Mouse (Mus musculus): ENCODE results near the gene Timp2. TPM values are rescaled to one million over a fixed set of nuclear protein-coding genes. Genes with fewer than 3 reads are reported as not detected.
A peak's percentile ranks its signal among the peaks of the same experiment; 100 is the strongest.

Timp2 gene
- polyA plus RNA-seq, 1 experiment from 2014 or later, result 67.1 TPM

DNA sequence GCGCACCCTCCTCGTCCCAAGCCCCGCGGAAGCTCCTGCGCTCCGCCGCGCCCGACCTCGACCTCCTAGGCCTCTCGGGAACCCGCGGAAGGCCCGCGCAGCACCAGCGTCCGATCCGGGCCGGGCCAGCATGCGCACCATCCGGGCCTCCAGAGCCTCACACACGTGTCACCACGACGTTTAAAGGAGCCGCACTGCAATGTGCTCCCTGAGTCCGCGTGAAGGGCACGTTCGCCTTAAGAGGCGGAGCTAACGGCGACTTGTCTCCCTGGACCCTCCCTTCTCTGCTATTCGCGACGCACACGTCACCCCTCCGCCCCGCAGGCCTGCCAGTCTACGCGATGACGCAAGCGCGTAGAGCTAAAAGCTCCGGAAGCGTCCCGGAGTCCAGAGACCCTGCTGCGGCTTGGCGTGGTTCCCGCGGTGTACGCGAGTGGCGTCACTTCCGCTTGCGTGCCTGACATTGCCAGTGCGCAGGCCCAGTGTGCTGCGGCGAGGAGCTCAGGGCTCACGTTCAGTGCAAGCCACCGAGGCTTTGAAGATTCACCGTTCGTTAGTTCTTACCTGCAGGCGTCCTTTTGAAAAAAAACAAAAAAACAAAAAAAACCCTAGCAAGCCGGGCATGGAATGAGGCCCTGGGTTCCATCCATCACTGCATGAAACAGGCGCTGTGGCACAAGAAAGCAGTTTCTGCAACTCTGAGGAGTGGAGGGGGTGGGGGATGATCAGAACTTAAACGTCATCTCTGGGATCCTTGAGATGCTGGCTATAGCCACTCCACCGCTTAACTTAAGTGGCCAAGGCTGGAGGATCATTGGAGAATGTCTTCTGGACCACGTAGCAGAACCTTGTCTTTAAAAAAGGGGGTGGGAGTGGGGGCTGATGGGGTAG lies 65.3 kb downstream of the Timp2 start, which contains the start of gene Usp36:
Gene Usp36, minus strand, starts transcription at position 246 of the 891 bp plus-strand sequence.
- H3K27me3 ChIP-seq, result no peaks in the 10 kb centered on the region
- H3K36me3 ChIP-seq, result peaks cover 18% of the 10 kb centered on the region
- H3K27ac ChIP-seq, result peak within 1 kb of the TSS; percentile 88
- 1% methylated on average over 68 of the region's 68 CpGs for WGBS
- peaks cover 24% of the 10 kb centered on the region for H3K4me1 ChIP-seq (replicated peaks)
- peak within 1 kb of the TSS; percentile 97 for H3K4me3 ChIP-seq
- peak within 1 kb of the TSS; percentile 96 for H3K9ac ChIP-seq
- peak; percentile 99 for ATAC-seq (replicated peaks; ENCODE audit: insufficient number of reproducible peaks, insufficient read depth, low FRiP score, low read depth)
- peak within 1 kb of the TSS; percentile 87 for H3K4me2 ChIP-seq
- no peaks in the 10 kb centered on the region for H3K9me3 ChIP-seq (replicated peaks)

DNA sequence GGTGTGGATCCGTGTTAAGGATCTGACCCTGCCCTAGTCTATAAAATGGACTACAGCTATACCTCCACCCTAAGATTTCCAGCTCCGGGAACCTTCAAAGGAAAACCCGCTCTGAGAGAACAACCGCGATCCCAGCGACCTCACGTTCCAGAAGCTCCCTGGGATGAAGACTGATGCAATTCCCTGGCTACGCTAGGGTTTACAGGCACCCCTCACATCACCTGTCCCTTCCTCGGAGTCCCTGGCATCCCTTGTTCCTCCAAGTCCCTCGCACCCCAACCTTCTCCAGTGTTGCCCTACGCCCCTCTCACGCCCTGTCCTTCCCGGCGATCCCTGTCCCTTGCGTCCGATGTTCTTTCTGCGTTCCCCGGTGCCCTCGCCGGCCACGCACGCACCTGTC lies 66.0 kb downstream of the Timp2 start:
- WGBS, result under 1% methylated on average over 22 of the region's 22 CpGs
- Histone ChIP-seq H3K27ac (peak overlapping the region; percentile 88), H3K4me1 (replicated peaks) (peaks cover 24% of the 10 kb centered on the region), H3K36me3 (peaks cover 25% of the 10 kb centered on the region), H3K27me3 (no peaks in the 10 kb centered on the region), H3K9me3 (replicated peaks) (no peaks in the 10 kb centered on the region), H3K9ac (peak overlapping the region; percentile 96), H3K4me3 (peak overlapping the region; percentile 97), H3K4me2 (peak overlapping the region; percentile 87)
- ATAC-seq (replicated peaks; ENCODE audit: insufficient number of reproducible peaks, insufficient read depth, low FRiP score, low read depth), result no peak; the same call in 1 of the 2 replicates

DNA sequence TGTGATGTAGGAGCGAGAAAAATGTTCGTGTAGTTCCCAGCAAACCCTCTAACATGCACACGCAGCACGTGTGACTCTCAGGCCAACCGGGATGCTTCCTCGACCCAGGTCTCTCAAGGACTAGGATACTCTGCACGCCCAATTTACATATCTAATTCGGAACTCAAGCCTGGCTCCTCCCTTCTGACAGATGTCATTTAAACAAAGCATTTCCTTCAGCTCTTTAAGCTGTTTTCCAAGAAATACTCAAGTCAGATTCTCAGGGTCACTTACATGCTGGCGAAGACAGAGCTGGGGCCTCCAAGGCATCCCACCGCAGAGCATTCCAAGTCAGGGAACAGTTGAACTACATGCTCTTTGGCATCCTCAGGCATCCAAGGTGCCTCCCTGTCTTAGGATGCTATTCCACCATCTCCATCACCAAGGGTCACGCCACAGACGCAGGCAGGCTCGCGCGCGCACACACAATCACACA lies 66.5 kb downstream of the Timp2 start:
- Histone ChIP-seq H3K9ac (peak overlapping the region; percentile 96), H3K36me3 (peaks cover 30% of the 10 kb centered on the region), H3K9me3 (replicated peaks) (no peaks in the 10 kb centered on the region), H3K4me2 (peak overlapping the region; percentile 87), H3K27me3 (no peaks in the 10 kb centered on the region), H3K27ac (peak overlapping the region; percentile 88), H3K4me3 (peak overlapping the region; percentile 97), H3K4me1 (replicated peaks) (peaks cover 24% of the 10 kb centered on the region)
- WGBS, result 1% methylated on average over 16 of the region's 16 CpGs
- no peak for ATAC-seq (replicated peaks; ENCODE audit: insufficient number of reproducible peaks, insufficient read depth, low FRiP score, low read depth)

DNA sequence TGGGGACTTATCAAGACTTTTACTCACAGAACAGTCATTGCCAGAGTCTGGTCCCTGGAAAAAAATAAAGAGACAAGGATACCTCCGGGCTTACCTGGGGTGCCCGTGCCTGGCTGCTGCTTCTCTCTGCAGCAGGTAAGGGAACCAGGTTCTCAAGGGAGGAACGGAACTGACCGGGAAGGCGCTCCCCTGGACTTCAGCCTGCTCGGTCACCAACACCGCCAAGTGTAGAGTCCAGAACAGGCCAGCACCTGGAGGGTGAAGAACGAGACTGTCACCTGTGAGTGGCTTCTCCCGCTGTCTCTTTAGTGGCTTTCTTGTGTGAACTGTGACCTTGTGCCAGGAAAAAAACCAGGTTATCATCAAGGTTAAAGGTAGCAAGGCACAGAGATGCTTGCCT lies 68.0 kb downstream of the Timp2 start:
- Histone ChIP-seq H3K27me3 (no peaks in the 10 kb centered on the region), H3K9ac (no peak overlapping the region), H3K36me3 (peaks cover 44% of the 10 kb centered on the region), H3K9me3 (replicated peaks) (no peaks in the 10 kb centered on the region), H3K4me3 (no peak overlapping the region), H3K27ac (no peak overlapping the region), H3K4me1 (replicated peaks) (peaks cover 24% of the 10 kb centered on the region), H3K4me2 (no peak overlapping the region)
- ATAC-seq (replicated peaks; ENCODE audit: insufficient number of reproducible peaks, insufficient read depth, low FRiP score, low read depth), result no peak
- 92% methylated on average over 9 of the region's 9 CpGs for WGBS

DNA sequence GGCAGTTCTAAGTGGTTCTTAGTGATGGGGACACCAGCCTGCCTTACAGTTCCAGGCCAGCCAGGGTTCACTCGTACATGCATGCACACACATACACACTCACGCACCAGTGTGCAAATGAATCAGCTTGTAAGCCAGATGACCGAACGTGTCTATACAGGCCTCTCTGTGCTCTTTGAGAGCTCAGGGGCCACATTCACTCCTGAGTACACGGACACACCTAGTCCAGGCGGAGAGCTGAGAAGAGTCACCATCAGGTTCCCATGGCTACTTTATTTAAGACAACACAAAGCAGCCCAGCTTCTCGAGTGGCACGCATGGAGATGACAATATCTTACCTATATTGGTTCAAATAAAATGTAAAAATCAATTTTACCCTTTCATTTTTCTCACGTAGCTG lies 69.1 kb downstream of the Timp2 start:
- no peak for ATAC-seq (replicated peaks; ENCODE audit: insufficient number of reproducible peaks, insufficient read depth, low FRiP score, low read depth)
- Histone ChIP-seq H3K27ac (no peak overlapping the region), H3K36me3 (peaks cover 55% of the 10 kb centered on the region), H3K4me2 (no peak overlapping the region), H3K9me3 (replicated peaks) (no peaks in the 10 kb centered on the region), H3K4me1 (replicated peaks) (peaks cover 24% of the 10 kb centered on the region), H3K4me3 (no peak overlapping the region), H3K27me3 (no peaks in the 10 kb centered on the region), H3K9ac (no peak overlapping the region)
- WGBS, result 88% methylated on average over 9 of the region's 9 CpGs

DNA sequence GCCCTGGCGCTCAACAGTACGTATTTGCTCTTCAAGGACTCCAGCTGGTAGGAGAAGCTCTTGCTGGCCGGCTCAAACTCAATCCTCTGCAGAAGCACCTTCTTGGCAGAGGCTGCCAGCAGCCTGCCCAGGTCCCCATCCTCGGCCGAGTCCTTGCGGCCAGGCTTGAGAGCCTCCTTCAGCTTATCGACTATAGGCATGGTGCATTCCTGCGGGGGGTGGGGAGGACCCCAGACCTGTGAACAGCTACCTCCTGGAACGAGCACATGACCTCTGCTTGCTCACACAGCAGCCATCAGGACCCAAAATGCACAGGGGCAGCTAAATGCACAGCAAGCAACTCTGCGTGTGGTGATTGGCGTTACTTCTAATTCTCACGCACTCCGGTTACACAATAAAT lies 69.7 kb downstream of the Timp2 start:
- no peak for ATAC-seq (replicated peaks; ENCODE audit: insufficient number of reproducible peaks, insufficient read depth, low FRiP score, low read depth)
- Histone ChIP-seq H3K36me3 (peaks cover 55% of the 10 kb centered on the region), H3K9ac (no peak overlapping the region), H3K4me2 (no peak overlapping the region), H3K27ac (0 out of 2 replicates have a peak overlapping the region, but pooled peaks have one; percentile 20), H3K27me3 (no peaks in the 10 kb centered on the region), H3K9me3 (replicated peaks) (no peaks in the 10 kb centered on the region), H3K4me1 (replicated peaks) (peaks cover 21% of the 10 kb centered on the region), H3K4me3 (no peak overlapping the region)
- 82% methylated on average over 13 of the region's 13 CpGs for WGBS

DNA sequence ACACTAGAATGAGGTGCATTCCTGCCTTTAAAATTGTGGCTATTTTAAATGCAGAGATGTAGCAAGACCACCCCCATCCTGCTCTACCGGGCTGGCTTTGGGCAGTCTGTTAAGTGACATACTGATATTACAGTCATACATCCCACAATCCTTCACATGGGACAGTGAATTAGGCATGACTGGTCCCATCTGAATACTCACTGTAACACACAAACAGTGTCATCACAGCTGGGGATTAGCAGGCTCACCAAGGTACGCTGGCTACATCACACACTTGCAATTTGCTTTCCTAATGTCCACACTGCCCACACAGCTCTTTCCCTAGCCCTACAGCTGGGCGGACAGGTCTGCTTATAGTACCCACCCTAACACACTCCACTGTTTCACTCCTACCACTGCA lies 75.3 kb downstream of the Timp2 start:
- WGBS, result 89% methylated on average over 3 of the region's 3 CpGs
- ATAC-seq (replicated peaks; ENCODE audit: insufficient number of reproducible peaks, insufficient read depth, low FRiP score, low read depth), result no peak
- H3K4me1 ChIP-seq (replicated peaks), result no peaks in the 10 kb centered on the region
- no peak overlapping the region for H3K4me2 ChIP-seq
- H3K27me3 ChIP-seq, result no peaks in the 10 kb centered on the region
- H3K36me3 ChIP-seq, result peaks cover 90% of the 10 kb centered on the region
- H3K9ac ChIP-seq, result peak overlapping the region; percentile 25; the same call in 1 of the 2 replicates
- H3K27ac ChIP-seq, result no peak overlapping the region
- H3K9me3 ChIP-seq (replicated peaks), result no peaks in the 10 kb centered on the region
- no peak overlapping the region for H3K4me3 ChIP-seq

DNA sequence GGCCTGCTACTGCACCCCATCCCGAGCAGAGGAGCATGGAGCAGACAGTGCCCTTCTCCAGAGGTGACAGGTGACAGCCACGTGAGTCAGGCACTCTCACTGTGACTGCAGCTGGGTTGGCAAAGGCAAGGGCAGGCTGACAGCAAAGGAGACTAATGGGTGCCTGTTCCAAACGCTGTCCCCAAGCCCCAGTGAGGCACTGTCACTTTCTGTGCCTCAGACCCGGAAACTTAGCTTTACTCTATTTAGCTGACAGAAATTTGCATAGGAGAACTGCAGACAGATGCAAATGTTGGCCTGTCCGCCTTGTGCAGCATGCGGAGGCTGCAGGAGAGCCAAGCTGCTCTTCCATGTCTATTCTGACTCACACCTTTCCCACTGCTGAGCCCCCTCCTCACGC lies 79.2 kb downstream of the Timp2 start:
- Histone ChIP-seq H3K9me3 (replicated peaks) (no peaks in the 10 kb centered on the region), H3K9ac (no peak overlapping the region), H3K36me3 (peaks cover 91% of the 10 kb centered on the region), H3K27ac (no peak overlapping the region), H3K27me3 (no peaks in the 10 kb centered on the region), H3K4me3 (no peak overlapping the region), H3K4me1 (replicated peaks) (no peaks in the 10 kb centered on the region), H3K4me2 (no peak overlapping the region)
- WGBS, result 85% methylated on average over 7 of the region's 7 CpGs
- no peak for ATAC-seq (replicated peaks; ENCODE audit: insufficient number of reproducible peaks, insufficient read depth, low FRiP score, low read depth)

DNA sequence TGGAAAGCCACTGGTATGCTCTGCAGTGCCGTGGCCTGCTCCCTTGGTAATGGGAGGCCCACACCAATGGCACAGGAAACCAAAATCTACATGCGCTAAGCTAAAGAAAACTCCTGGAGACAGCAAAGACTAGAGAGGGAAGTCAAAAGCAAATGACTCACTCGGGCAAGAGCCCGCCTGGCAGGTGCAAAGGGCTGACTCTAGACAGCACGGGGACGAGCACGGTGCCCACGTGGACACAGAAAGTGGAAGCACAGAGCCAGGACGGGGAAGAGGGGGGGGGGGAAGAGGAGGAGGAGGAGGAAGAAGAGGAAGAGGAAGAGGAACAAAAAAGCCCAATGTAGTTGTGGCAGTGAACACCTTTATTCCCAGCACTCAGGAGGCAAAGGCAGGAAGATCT lies 80.4 kb downstream of the Timp2 start:
- no peaks in the 10 kb centered on the region for H3K27me3 ChIP-seq
- H3K9me3 ChIP-seq (replicated peaks), result no peaks in the 10 kb centered on the region
- H3K4me2 ChIP-seq, result no peak overlapping the region
- H3K4me1 ChIP-seq (replicated peaks), result no peaks in the 10 kb centered on the region
- H3K9ac ChIP-seq, result no peak overlapping the region
- peaks cover 95% of the 10 kb centered on the region for H3K36me3 ChIP-seq
- no peak for ATAC-seq (replicated peaks; ENCODE audit: insufficient number of reproducible peaks, insufficient read depth, low FRiP score, low read depth)
- no peak overlapping the region for H3K27ac ChIP-seq
- H3K4me3 ChIP-seq, result no peak overlapping the region
- 95% methylated on average over 9 of the region's 9 CpGs for WGBS

DNA sequence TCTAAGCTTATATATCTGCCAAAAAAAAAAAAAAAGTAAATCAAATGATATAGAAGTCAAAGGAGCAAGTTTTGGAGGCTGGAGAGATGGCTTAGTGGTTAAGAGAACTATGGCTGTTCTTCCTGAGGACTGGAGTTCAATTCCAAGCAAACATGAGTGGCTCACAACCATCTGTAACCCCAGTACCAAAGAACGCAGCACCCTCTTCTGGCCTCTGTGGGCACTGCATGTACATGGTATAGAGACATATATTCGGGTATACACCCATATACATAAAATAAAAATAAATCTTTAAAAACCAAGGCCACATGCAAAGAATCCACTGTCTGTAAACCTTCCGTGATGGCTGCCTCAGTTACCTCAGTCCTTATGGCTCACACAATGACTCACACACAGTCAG lies 85.7 kb downstream of the Timp2 start:
- ATAC-seq (replicated peaks; ENCODE audit: insufficient number of reproducible peaks, insufficient read depth, low FRiP score, low read depth), result no peak
- Histone ChIP-seq H3K27ac (no peak overlapping the region), H3K9ac (no peak overlapping the region), H3K4me1 (replicated peaks) (no peaks in the 10 kb centered on the region), H3K4me2 (no peak overlapping the region), H3K36me3 (peaks cover 88% of the 10 kb centered on the region), H3K27me3 (no peaks in the 10 kb centered on the region), H3K9me3 (replicated peaks) (no peaks in the 10 kb centered on the region), H3K4me3 (no peak overlapping the region)
- WGBS, result 91% methylated on average over 3 of the region's 3 CpGs

DNA sequence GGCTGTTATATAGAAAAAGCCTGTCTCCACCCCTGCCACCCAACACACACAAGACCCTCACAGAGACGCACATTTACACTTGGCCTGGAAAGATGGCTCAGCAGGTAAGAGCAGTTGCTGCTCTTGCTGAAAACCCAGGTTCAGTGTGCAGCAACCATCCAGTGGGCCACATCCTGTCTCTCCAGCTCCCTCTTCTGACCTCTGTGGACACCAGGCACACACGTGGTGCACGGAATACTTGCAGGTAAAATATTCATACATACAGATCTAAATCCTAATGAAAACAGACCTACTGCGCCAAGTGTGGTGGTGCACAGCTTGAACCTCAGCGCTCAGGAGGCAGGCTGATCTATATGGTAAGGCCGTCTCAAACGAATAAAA lies 88.9 kb downstream of the Timp2 start:
- Histone ChIP-seq H3K4me1 (replicated peaks) (no peaks in the 10 kb centered on the region), H3K36me3 (peaks cover 89% of the 10 kb centered on the region), H3K9me3 (replicated peaks) (no peaks in the 10 kb centered on the region), H3K27me3 (no peaks in the 10 kb centered on the region), H3K4me3 (no peak overlapping the region), H3K4me2 (no peak overlapping the region), H3K27ac (no peak overlapping the region), H3K9ac (no peak overlapping the region)
- WGBS, result 91% methylated on average over 7 of the region's 7 CpGs
- ATAC-seq (replicated peaks; ENCODE audit: insufficient number of reproducible peaks, insufficient read depth, low FRiP score, low read depth), result no peak

Measured in heart, embryonic 15.5 days (tissue).